Mouse (Mus musculus) gastrocnemius, adult 2 months (tissue): ENCODE results near the gene Ttc28. TPM values are rescaled to one million over a fixed set of nuclear protein-coding genes. Genes with fewer than 3 reads are reported as not detected.
"Not testable (repeated sequence)": the region's sequence is repeated elsewhere in the genome, so short reads cannot be mapped to it uniquely, and the experiment has no call there.

Experiments
- DNase-seq: peaks from one replicate; pipeline ENCODE4 v3.0.0; 2022
- H3K27ac ChIP-seq: fragments of 200-600 bp; 2 replicates; pipeline ENCODE4 v1.8.1; 2022; ENCODE audit warnings: mild to moderate bottlenecking
- H3K4me3 ChIP-seq: fragments of 200-600 bp; 2 replicates; pipeline ENCODE4 v1.8.1; 2022; ENCODE audit warnings: mild to moderate bottlenecking, moderate library complexity
- CTCF ChIP-seq: fragments of 200-600 bp; IDR thresholded peaks from 2 replicates; pipeline ENCODE4 v1.8.1; 2022; ENCODE audit warnings: antibody characterized with exemption, mild to moderate bottlenecking, moderate library complexity
- intact Hi-C: fragments of 180-260 bp; cut with DNase I; formaldehyde crosslinking; loops from one replicate; pipeline ENCODE4 v1.15.1; 2025
- total RNA-seq, 2 experiments: library from RNA; stranded (reverse); gene quantifications; 2 replicates each; pipeline ENCODE4 v1.2.3; 2021

The Ttc28 gene
- total RNA-seq, 2 experiments from 2014 or later: 11.9 to 16.6 TPM

DNA sequence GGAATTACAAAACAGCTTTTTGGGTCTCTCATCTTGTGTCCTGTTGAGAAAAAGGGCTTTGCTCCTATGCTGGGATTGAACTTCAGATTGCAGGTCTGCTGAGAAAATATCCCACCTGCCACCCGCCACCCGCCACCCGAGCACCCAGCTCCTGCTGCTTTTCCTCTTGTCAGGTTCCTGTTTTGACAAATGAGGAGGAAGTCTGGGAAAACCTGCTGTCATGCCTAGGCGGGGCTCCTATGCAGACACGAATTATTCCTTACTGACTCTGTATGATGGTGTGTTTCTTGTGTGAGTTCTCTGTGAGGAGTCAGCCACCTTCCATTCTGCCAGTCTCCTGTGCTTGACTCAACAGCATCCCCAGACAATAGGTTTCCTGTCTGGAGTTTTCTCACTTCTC, 19.2 kb upstream of the Ttc28 start:
- TF ChIP-seq CTCF: no peak
- DNase-seq: no peak
- intact Hi-C loops: no loop called here
- Histone ChIP-seq H3K27ac (peak overlapping the region; percentile 90), H3K4me3 (peak overlapping the region; percentile 67)

DNA sequence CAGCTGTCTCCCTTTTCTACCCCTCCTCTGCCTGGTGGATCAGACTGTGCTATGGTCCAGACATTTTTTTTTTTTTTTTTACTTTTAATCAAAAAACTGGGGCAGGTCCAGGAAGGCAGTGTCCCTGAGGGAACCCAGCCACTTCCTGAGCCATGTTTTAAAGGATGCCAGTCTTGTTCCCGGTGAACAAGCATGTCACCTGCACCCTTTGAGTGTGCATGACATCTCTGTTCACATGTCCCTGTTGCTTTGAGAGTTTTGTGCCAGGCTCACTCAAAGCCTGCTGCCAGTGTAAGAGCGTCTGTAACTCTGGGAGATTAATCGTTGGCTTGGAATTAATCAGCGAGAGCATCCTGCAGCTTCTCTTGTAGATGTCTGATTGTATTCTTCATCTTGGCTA, 11.1 kb upstream of the Ttc28 start:
- H3K4me3 ChIP-seq: no peak overlapping the region
- TF ChIP-seq CTCF: no peak
- no peak for DNase-seq
- intact Hi-C loops: no loop called here
- H3K27ac ChIP-seq: peak overlapping the region; percentile 63

- Histone ChIP-seq H3K27ac (peak overlapping the region; percentile 63), H3K4me3 (no peak overlapping the region)
- TF ChIP-seq CTCF: no peak
- intact Hi-C loops: no loop called here
- DNase-seq: peak; percentile 26
Measured at GRCm38 (mm10) chr5:110869242-110869669, 10.3 kb upstream of the Ttc28 start.

GRCm38 (mm10) chr5:110873160-110873559, 6.4 kb upstream of the Ttc28 start:
- TF ChIP-seq CTCF: no peak
- no peak for DNase-seq

GRCm38 (mm10) chr5:110874711-110875110, 4.9 kb upstream of the Ttc28 start:
- no peak for TF ChIP-seq CTCF
- Histone ChIP-seq H3K4me3 (no peak overlapping the region), H3K27ac (no peak overlapping the region)
- peak; percentile 43 for DNase-seq
- intact Hi-C loops: no loop called here

More at GRCm38 (mm10) chr5:110873160-110873559, 6.4 kb upstream of the Ttc28 start:
- intact Hi-C loops: no loop called here
- Histone ChIP-seq H3K27ac (no peak overlapping the region), H3K4me3 (no peak overlapping the region)

- intact Hi-C loops: no loop called here
- no peak for TF ChIP-seq CTCF
Measured at GRCm38 (mm10) chr5:110875286-110875685, 4.3 kb upstream of the Ttc28 start.

DNA sequence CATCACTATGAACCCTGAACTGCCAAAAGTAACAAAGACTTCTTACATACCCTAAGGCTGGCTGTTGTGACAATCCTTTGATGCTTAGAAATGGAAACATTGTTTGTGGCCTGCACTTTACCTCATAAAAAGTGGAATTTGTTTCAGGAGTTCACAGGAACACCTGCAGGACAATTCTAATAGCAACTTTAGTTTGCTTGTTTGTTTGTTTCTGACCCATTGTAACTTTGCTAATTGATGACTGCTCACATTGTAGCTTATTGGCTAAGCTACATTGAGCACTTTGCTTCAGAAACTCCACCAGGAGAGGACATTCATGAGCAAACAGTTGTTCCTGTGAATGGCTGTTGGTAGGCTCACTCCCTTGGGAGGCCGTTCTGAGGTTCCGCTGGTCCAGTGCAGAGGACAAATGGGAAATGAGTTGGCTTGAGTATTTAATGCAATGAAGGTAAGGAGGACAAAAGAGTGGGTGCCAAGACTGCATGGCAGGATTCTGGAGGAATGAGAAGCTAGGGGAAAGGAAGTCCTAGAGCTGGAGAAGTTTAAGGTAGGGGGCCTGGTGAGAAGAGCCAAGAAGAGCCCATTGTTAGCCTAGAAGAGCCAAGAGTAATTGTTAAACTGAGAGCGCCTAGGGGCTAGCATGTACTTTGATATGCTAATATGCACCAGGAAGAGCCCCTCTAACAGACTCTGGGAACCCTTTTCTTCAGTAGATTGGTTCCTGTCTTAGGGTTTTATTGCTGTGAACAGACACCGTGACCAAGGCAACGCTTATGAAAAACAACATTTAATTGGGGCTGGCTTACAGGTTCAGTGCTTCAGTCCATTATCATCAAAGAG, 1.7 kb upstream of the Ttc28 start:
- no peak for TF ChIP-seq CTCF

More at GRCm38 (mm10) chr5:110875286-110875685, 4.3 kb upstream of the Ttc28 start:
- no peak for DNase-seq
- Histone ChIP-seq H3K27ac (no peak overlapping the region), H3K4me3 (no peak overlapping the region)

GRCm38 (mm10) chr5:110878526-110878925, 1.1 kb upstream of the Ttc28 start:
- intact Hi-C loops, H3K4me3 ChIP-seq, DNase-seq, H3K27ac ChIP-seq: not testable (repeated sequence)

More for the DNA sequence above, 1.7 kb upstream of the Ttc28 start:
- no peak for DNase-seq
- no peak overlapping the region for H3K27ac ChIP-seq
- intact Hi-C loops: no loop called here
- no peak overlapping the region for H3K4me3 ChIP-seq

DNA sequence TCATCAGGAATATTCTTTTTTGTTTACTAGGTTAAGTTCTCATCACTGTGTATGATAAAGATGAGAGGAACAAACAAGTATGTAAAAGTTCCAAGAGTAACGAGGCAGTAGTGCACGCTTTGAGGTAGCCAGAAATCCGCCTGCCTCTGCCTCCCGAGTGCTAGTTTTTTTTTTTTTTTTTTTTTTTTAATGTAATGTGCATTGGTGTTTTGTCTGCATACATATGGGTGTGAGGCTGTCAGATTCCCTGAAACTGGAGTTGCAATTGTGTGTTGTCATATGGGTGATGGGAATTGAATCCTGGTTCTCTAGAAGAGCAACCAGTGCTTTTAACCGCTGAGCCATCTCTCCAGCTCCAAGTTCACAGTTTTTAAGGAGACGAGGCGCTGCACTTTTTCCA, 561 bp upstream of the Ttc28 start:
- intact Hi-C loops: no loop called here
- DNase-seq: no peak
- TF ChIP-seq CTCF: no peak
- Histone ChIP-seq H3K27ac (peak overlapping the region; percentile 94), H3K4me3 (peak overlapping the region; percentile 97)

DNA sequence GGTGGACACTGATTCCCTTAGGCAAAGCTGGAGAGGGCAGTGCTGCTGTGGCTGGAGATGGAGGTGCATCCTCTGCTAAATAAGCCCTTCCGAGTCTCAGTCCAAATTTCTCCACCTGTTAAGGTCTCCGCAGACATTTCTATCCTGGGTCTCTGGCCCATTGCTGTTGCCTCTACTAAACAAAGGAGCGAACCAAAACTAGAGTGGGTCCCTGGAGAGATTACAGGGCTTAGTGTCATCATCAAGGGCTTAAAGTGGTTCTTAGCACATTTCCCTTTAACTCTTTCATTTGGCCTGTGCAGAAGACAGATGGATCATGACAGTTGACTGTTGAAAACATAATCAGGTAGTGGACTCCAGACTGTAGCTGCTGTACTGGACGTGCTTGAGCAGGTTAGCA, 9.0 kb downstream of the Ttc28 start:
- no peak overlapping the region for H3K27ac ChIP-seq
- intact Hi-C loops: no loop called here
- H3K4me3 ChIP-seq: no peak overlapping the region
- no peak for DNase-seq
- no peak for TF ChIP-seq CTCF

DNA sequence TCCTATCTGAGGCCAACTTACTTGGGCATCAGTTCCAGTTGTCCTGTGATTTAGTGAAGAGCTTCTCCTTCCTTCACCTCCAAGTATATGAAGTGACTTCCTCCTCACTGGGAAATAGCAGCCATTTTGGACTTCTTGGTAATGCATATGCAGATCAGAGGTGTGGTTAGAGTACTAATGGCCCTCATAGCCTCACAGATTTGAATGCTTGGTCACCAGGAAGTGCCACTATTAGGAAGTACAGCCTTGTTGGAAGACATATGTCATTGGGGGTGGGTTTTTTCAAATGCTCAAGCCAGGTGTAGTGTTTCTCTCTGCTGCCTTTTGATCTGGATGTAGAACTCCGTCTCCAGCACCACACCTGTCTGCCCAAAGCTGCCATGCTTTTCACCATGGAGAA, 10.3 kb downstream of the Ttc28 start:
- no peak for DNase-seq
- no peak overlapping the region for H3K4me3 ChIP-seq
- H3K27ac ChIP-seq: no peak overlapping the region
- intact Hi-C loops: no loop called here
- TF ChIP-seq CTCF: no peak

- TF ChIP-seq CTCF: no peak
- H3K27ac ChIP-seq: no peak overlapping the region
- intact Hi-C loops: no loop called here
Measured at GRCm38 (mm10) chr5:110890561-110890960, 11.0 kb downstream of the Ttc28 start.

DNA sequence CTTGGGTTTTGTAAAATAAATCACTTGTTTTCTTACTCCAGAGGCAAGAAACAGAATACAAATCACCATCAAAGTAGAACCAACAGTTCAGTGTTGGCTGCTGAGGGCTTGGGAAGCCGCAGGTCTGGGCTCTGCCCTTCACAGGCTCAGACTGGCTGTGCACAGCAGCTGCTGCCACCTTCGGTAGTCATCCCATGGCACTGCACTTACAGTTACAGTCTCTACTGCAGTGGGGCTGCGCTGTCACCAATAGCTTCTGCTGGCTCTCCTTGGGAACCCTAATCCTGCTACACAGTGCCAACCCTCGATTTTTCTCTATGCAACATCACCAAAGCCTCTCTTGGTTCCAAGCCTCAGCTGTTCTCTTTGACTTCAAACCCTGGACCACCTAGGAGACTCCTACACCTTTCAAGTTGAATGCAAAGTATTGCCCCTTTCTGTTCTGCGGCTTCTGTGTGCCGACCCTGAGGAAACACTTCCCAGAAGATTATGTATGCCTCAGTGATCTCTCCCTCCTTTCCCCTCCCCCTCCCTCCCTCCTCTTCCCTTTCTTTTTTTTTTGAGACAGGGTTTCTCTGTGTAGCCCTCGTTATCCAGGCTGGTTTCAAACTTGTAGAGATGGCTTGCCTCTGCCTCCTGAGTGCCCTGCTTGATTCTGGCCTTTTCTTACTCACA, 17.6 kb downstream of the Ttc28 start:
- no peak overlapping the region for H3K27ac ChIP-seq
- no peak for TF ChIP-seq CTCF
- DNase-seq: no peak
- H3K4me3 ChIP-seq: no peak overlapping the region
- intact Hi-C loops: no loop called here

More at GRCm38 (mm10) chr5:110890561-110890960, 11.0 kb downstream of the Ttc28 start:
- no peak overlapping the region for H3K4me3 ChIP-seq
- no peak for DNase-seq

GRCm38 (mm10) chr5:110898169-110898568, 18.6 kb downstream of the Ttc28 start:
- no peak overlapping the region for H3K4me3 ChIP-seq
- intact Hi-C loops: no loop called here
- no peak for DNase-seq
- no peak for TF ChIP-seq CTCF
- H3K27ac ChIP-seq: no peak overlapping the region
